10 mouse cellular contexts compared by ENCODE assay signal in genomic region chr10:77815514-77815913, GRCm38 (mm10). TPM values are rescaled to one million over a fixed set of nuclear protein-coding genes. Genes with fewer than 3 reads are reported as not detected.
DNase-seq lines count a peak whose midpoint lies in the region; ATAC-seq and TF ChIP-seq lines count a peak whose summit lies in the region.
"Had no signal": no experiment of that assay in that cellular context is flagged by ENCODE, and none has a peak within 500 bp of the region (broad histone marks: within the 10 kb centered on the region; RNA-seq: fewer than 3 reads in every experiment).

No protein-coding gene starts in this region.

- H3K4me1 ChIP-seq in forebrain, embryonic 11.5 days (replicated peaks; ENCODE audit: control insufficient read depth, insufficient read depth, low read length), result no peaks in the 10 kb centered on the region
- no peaks in the 10 kb centered on the region for H3K4me1 ChIP-seq in forebrain, embryonic 15.5 days
- H3K4me1 ChIP-seq in midbrain, embryonic 10.5 days, result peaks cover 9% of the 10 kb centered on the region
- no peaks in the 10 kb centered on the region for H3K4me1 ChIP-seq in midbrain, embryonic 16.5 days (ENCODE audit: control insufficient read depth, insufficient read depth, low read length)
- H3K4me1 ChIP-seq in lung, embryonic 14.5 days (ENCODE audit: insufficient read depth), result no peaks in the 10 kb centered on the region
- H3K4me1 ChIP-seq: heart, embryonic 15.5 days had no signal

- no peak overlapping the region for H3K27ac ChIP-seq in forebrain, embryonic 11.5 days (ENCODE audit: low read depth, low read length)
- H3K27ac ChIP-seq in forebrain, embryonic 15.5 days (replicated peaks), result no peak overlapping the region
- no peak overlapping the region for H3K27ac ChIP-seq in midbrain, embryonic 10.5 days (replicated peaks)
- no peak overlapping the region for H3K27ac ChIP-seq in midbrain, embryonic 16.5 days (ENCODE audit: low read length)
- no peak overlapping the region for H3K27ac ChIP-seq in lung, embryonic 14.5 days (ENCODE audit: low read depth)
- H3K27ac ChIP-seq: heart, embryonic 15.5 days had no signal

- peak; percentile 64 for DNase-seq in forebrain, embryonic 11.5 days (ENCODE audit: low spot score)
- peak; percentile 33 for DNase-seq in midbrain, embryonic 10.5 days (ENCODE audit: low spot score)
- peak; percentile 2 for DNase-seq in c-Kit-negative CD71-positive TER-119-positive erythroid progenitor cells, embryonic 14.5 days (ENCODE audit: low read depth, low spot score)
- peak; percentile 42 for DNase-seq in lung, embryonic 14.5 days
- DNase-seq in cerebellum, adult 18-20 months, result no peak
- no peak for DNase-seq in left cerebral cortex, adult 9 months (ENCODE audit: low spot score in 2 of 2)

- H3K9me3 ChIP-seq in forebrain, embryonic 11.5 days (ENCODE audit: control insufficient read depth, low read length), result no peaks in the 10 kb centered on the region
- H3K9me3 ChIP-seq in forebrain, embryonic 15.5 days, result no peaks in the 10 kb centered on the region
- H3K9me3 ChIP-seq in midbrain, embryonic 10.5 days (replicated peaks), result no peaks in the 10 kb centered on the region; the same call in 1 of the 2 replicates
- no peaks in the 10 kb centered on the region for H3K9me3 ChIP-seq in midbrain, embryonic 16.5 days (replicated peaks; ENCODE audit: control insufficient read depth, low read length, poor library complexity, severe bottlenecking)
- no peaks in the 10 kb centered on the region for H3K9me3 ChIP-seq in lung, embryonic 14.5 days (ENCODE audit: low read depth, low read length)
- H3K9me3 ChIP-seq: heart, embryonic 15.5 days had no signal

- no peaks in the 10 kb centered on the region for H3K36me3 ChIP-seq in forebrain, embryonic 11.5 days (ENCODE audit: control insufficient read depth, insufficient read depth, low read length)
- H3K36me3 ChIP-seq in forebrain, embryonic 15.5 days, result no peaks in the 10 kb centered on the region
- H3K36me3 ChIP-seq in midbrain, embryonic 10.5 days, result no peaks in the 10 kb centered on the region
- no peaks in the 10 kb centered on the region for H3K36me3 ChIP-seq in midbrain, embryonic 16.5 days (ENCODE audit: control insufficient read depth, insufficient read depth, low read length)
- H3K36me3 ChIP-seq in lung, embryonic 14.5 days (ENCODE audit: insufficient read depth), result no peaks in the 10 kb centered on the region
- H3K36me3 ChIP-seq: heart, embryonic 15.5 days had no signal

- WGBS in forebrain, embryonic 11.5 days, result 37% methylated on average over 5 of the region's 5 CpGs
- WGBS in forebrain, embryonic 15.5 days, result 30% methylated on average over 5 of the region's 5 CpGs
- 36% methylated on average over 5 of the region's 5 CpGs for WGBS in midbrain, embryonic 10.5 days
- WGBS in midbrain, embryonic 16.5 days, result 38% methylated on average over 5 of the region's 5 CpGs
- 25% methylated on average over 5 of the region's 5 CpGs for WGBS in lung, embryonic 14.5 days

- no peak for ATAC-seq in forebrain, embryonic 11.5 days (replicated peaks; ENCODE audit: low FRiP score)
- ATAC-seq in forebrain, embryonic 15.5 days (replicated peaks), result no peak
- no peak for ATAC-seq in midbrain, embryonic 16.5 days
- no peak for ATAC-seq in lung, embryonic 14.5 days (ENCODE audit: insufficient read depth)

- peak; percentile 76 for TF ChIP-seq CTCF in lung, embryonic 14.5 days (IDR thresholded peaks at IDR 0.05; ENCODE audit: low read depth)

- no peak overlapping the region for H3K4me3 ChIP-seq in forebrain, embryonic 11.5 days (ENCODE audit: low read depth, low read length)
- no peak overlapping the region for H3K4me3 ChIP-seq in forebrain, embryonic 15.5 days
- H3K4me3 ChIP-seq in midbrain, embryonic 10.5 days, result no peak overlapping the region
- no peak overlapping the region for H3K4me3 ChIP-seq in midbrain, embryonic 16.5 days (ENCODE audit: low read depth, low read length)
- no peak overlapping the region for H3K4me3 ChIP-seq in lung, embryonic 14.5 days (ENCODE audit: low read depth, low read length)
- H3K4me3 ChIP-seq: heart, embryonic 15.5 days; myocyte had no signal

- no peaks in the 10 kb centered on the region for H3K27me3 ChIP-seq in forebrain, embryonic 11.5 days (ENCODE audit: control insufficient read depth, insufficient read depth, low read length)
- H3K27me3 ChIP-seq in forebrain, embryonic 15.5 days, result no peaks in the 10 kb centered on the region
- no peaks in the 10 kb centered on the region for H3K27me3 ChIP-seq in midbrain, embryonic 10.5 days (ENCODE audit: low read depth, poor library complexity, severe bottlenecking)
- no peaks in the 10 kb centered on the region for H3K27me3 ChIP-seq in midbrain, embryonic 16.5 days (ENCODE audit: control insufficient read depth, insufficient read depth, low read depth, low read length)
- no peaks in the 10 kb centered on the region for H3K27me3 ChIP-seq in lung, embryonic 14.5 days (ENCODE audit: insufficient read depth, low read length)
- H3K27me3 ChIP-seq: heart, embryonic 15.5 days had no signal

- no peak overlapping the region for H3K4me2 ChIP-seq in forebrain, embryonic 11.5 days (ENCODE audit: low read depth, low read length, severe bottlenecking)
- H3K4me2 ChIP-seq in forebrain, embryonic 15.5 days (replicated peaks), result no peak overlapping the region
- no peak overlapping the region for H3K4me2 ChIP-seq in midbrain, embryonic 16.5 days (ENCODE audit: low read length)
- no peak overlapping the region for H3K4me2 ChIP-seq in lung, embryonic 14.5 days
- H3K4me2 ChIP-seq: heart, embryonic 15.5 days had no signal

- no peak overlapping the region for H3K9ac ChIP-seq in forebrain, embryonic 11.5 days (ENCODE audit: low read length)
- H3K9ac ChIP-seq in forebrain, embryonic 15.5 days (replicated peaks), result no peak overlapping the region
- H3K9ac ChIP-seq in midbrain, embryonic 16.5 days (ENCODE audit: low read depth, low read length), result no peak overlapping the region
- H3K9ac ChIP-seq in lung, embryonic 14.5 days, result no peak overlapping the region
- H3K9ac ChIP-seq: heart, embryonic 15.5 days had no signal

RNA-seq across cellular contexts. Expression of gene Gm2696, which starts 1.0 kb away (rescaled TPM):
- polyA plus RNA-seq in forebrain, embryonic 11.5 days (2014; fragmentation: Nextera tagmentation; extraction: Ambion mirVana), result not detected in 2 replicates
- polyA plus RNA-seq in forebrain, embryonic 15.5 days (2015; fragmentation: Nextera tagmentation; extraction: Ambion mirVana), result not detected in 2 replicates
- polyA plus RNA-seq in midbrain, embryonic 10.5 days (2016; fragmentation: Nextera tagmentation; extraction: Ambion mirVana), result not detected in 2 replicates
- not detected in 2 replicates for polyA plus RNA-seq in midbrain, embryonic 16.5 days (2015; fragmentation: Nextera tagmentation; extraction: Ambion mirVana)
- polyA plus RNA-seq in lung, embryonic 14.5 days (2014; fragmentation: Nextera tagmentation; extraction: Ambion mirVana), result not detected in 2 replicates
- polyA plus RNA-seq: heart, embryonic 15.5 days; myocyte had no signal

RNA-seq across cellular contexts. Expression of gene Gm9507, which starts 3.9 kb away (rescaled TPM):
- polyA plus RNA-seq in forebrain, embryonic 11.5 days (2014; fragmentation: Nextera tagmentation; extraction: Ambion mirVana), result not detected in 2 replicates
- polyA plus RNA-seq in forebrain, embryonic 15.5 days (2015; fragmentation: Nextera tagmentation; extraction: Ambion mirVana), result not detected in 2 replicates
- not detected in 2 replicates for polyA plus RNA-seq in midbrain, embryonic 10.5 days (2016; fragmentation: Nextera tagmentation; extraction: Ambion mirVana)
- polyA plus RNA-seq in midbrain, embryonic 16.5 days (2015; fragmentation: Nextera tagmentation; extraction: Ambion mirVana), result not detected in 2 replicates
- polyA plus RNA-seq in lung, embryonic 14.5 days (2014; fragmentation: Nextera tagmentation; extraction: Ambion mirVana), result not detected in 2 replicates
- polyA plus RNA-seq: heart, embryonic 15.5 days; myocyte had no signal

RNA-seq across cellular contexts. Expression of gene Krtap10-4, which starts 11.4 kb away (rescaled TPM):
- polyA plus RNA-seq in forebrain, embryonic 11.5 days (2014; fragmentation: Nextera tagmentation; extraction: Ambion mirVana), result not detected in 2 replicates
- not detected in 2 replicates for polyA plus RNA-seq in forebrain, embryonic 15.5 days (2015; fragmentation: Nextera tagmentation; extraction: Ambion mirVana)
- polyA plus RNA-seq in midbrain, embryonic 10.5 days (2016; fragmentation: Nextera tagmentation; extraction: Ambion mirVana), result not detected in 2 replicates
- not detected in 2 replicates for polyA plus RNA-seq in midbrain, embryonic 16.5 days (2015; fragmentation: Nextera tagmentation; extraction: Ambion mirVana)
- not detected in 2 replicates for polyA plus RNA-seq in lung, embryonic 14.5 days (2014; fragmentation: Nextera tagmentation; extraction: Ambion mirVana)
- polyA plus RNA-seq: heart, embryonic 15.5 days; myocyte had no signal

RNA-seq across cellular contexts. Expression of gene Gm19668, which starts 16.6 kb away (rescaled TPM):
- polyA plus RNA-seq in forebrain, embryonic 11.5 days (2014; fragmentation: Nextera tagmentation; extraction: Ambion mirVana), result not detected in 2 replicates
- polyA plus RNA-seq in forebrain, embryonic 15.5 days (2015; fragmentation: Nextera tagmentation; extraction: Ambion mirVana), result not detected in 2 replicates
- not detected in 2 replicates for polyA plus RNA-seq in midbrain, embryonic 10.5 days (2016; fragmentation: Nextera tagmentation; extraction: Ambion mirVana)
- not detected in 2 replicates for polyA plus RNA-seq in midbrain, embryonic 16.5 days (2015; fragmentation: Nextera tagmentation; extraction: Ambion mirVana)
- not detected in 2 replicates for polyA plus RNA-seq in lung, embryonic 14.5 days (2014; fragmentation: Nextera tagmentation; extraction: Ambion mirVana)
- polyA plus RNA-seq: heart, embryonic 15.5 days; myocyte had no signal

RNA-seq across cellular contexts. Expression of gene Krtap10-10, which starts 20.2 kb away (rescaled TPM):
- not detected in 2 replicates for polyA plus RNA-seq in forebrain, embryonic 11.5 days (2014; fragmentation: Nextera tagmentation; extraction: Ambion mirVana)
- polyA plus RNA-seq in forebrain, embryonic 15.5 days (2015; fragmentation: Nextera tagmentation; extraction: Ambion mirVana), result not detected in 2 replicates
- polyA plus RNA-seq in midbrain, embryonic 10.5 days (2016; fragmentation: Nextera tagmentation; extraction: Ambion mirVana), result not detected in 2 replicates
- not detected in 2 replicates for polyA plus RNA-seq in midbrain, embryonic 16.5 days (2015; fragmentation: Nextera tagmentation; extraction: Ambion mirVana)
- polyA plus RNA-seq in lung, embryonic 14.5 days (2014; fragmentation: Nextera tagmentation; extraction: Ambion mirVana), result not detected in 2 replicates
- polyA plus RNA-seq: heart, embryonic 15.5 days; myocyte had no signal

Comparison
In these comparisons a context has a peak if more than half of its experiments do, and no peak if none do; other contexts are left out.
1. DNase-seq: peak in forebrain, embryonic 11.5 days (single experiment), midbrain, embryonic 10.5 days (single experiment), c-Kit-negative CD71-positive TER-119-positive erythroid progenitor cells, embryonic 14.5 days (single experiment) and lung, embryonic 14.5 days (single experiment); none in cerebellum, adult 18-20 months (0 of 2) and left cerebral cortex, adult 9 months (0 of 2).